Mouse (Mus musculus): ENCODE measurements around the gene Camk2d. TPM values are rescaled to one million over a fixed set of nuclear protein-coding genes. Genes with fewer than 3 reads are reported as not detected.

The Camk2d gene
- polyA plus RNA-seq, 1 experiment: 0.01 TPM

DNA sequence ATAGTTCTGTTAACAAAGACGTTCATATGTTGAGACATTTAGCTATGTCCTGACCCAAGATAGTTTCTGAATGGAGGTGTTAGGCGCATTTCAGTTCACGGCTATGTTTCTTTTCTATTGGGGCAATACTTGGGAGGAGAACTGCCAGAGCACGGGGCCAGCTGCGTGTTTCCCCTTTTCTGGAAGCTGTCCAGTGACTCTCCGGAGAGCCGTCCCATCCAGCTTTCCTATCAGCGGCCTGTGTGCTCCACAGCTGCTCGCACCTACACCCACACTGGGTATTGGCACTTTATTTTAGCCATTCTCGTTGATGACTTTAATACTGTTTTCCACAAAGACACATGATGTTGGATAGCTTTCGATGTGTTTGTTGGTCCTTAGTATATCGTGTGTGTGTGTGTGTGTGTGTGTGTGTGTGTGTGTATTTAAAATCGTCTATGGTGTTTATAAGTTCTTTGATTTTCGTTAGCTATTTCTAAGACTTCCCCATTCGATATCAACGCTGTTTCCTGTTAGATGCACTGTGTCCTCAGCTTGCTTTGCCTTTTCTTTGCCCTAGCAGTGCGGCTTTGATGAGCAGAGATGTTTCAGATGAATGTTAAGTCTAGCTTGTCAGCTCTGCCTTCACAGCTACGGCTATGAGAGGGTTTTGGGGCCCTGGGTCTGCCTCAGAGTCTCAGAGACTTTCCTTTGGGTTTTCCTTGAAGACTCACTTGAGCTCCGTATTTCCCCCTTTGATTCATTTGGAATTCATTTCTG is 34.2 kb downstream of the Camk2d start:
- no peak for TF ChIP-seq GATA1 (IDR thresholded peaks at IDR 0.05; ENCODE audit: low read length)

DNA sequence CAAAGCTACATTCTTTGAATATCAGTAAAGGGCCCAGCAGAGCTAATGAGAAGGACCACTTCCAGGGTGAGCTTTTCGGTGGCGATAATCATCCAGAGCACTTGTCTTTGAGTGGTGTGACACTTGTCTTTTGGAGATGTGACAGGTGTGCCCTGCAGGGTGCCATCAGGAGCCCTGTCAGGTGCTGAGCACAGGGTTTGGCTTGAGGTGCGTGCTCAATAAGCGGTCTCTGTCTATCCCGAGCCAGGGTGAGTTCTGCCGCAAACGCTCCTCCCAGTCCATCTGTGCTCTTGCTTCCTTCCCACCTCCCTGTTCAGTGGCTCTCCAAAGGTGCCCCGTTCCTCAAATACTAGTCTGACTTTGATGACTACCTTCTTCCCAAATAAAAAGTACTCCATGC is 35.5 kb downstream of the Camk2d start:
- TF ChIP-seq GATA1 (IDR thresholded peaks at IDR 0.05; ENCODE audit: low read length): no peak

GRCm38 (mm10) chr3:126632580-126632979 is 36.5 kb downstream of the Camk2d start:
- no peak for TF ChIP-seq GATA1 (IDR thresholded peaks at IDR 0.05; ENCODE audit: low read length)

DNA sequence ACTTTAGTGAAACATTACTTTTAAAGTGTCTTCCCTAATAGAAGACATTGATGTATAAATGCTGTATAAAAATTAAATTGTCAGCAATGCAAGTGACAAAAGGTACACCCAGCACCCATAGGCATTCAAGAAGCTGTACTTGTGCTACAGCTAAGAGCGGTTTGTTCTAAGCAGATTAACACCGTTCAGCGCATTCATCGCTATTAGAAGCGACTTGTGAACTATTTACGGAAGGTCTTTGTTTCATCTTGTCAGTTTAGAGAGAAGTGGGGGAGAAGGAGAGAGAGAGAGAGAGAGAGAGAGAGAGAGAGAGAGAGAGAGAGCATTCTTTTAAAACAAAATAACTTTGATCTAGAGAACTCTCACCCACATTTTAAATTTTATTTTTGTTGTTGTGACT is 38.1 kb downstream of the Camk2d start:
- TF ChIP-seq GATA1 (IDR thresholded peaks at IDR 0.05; ENCODE audit: low read length): no peak

GRCm38 (mm10) chr3:126638259-126638658 is 42.2 kb downstream of the Camk2d start:
- no peak for TF ChIP-seq GATA1 (IDR thresholded peaks at IDR 0.05; ENCODE audit: low read length)

- TF ChIP-seq GATA1 (IDR thresholded peaks at IDR 0.05; ENCODE audit: low read length): no peak
Observed at GRCm38 (mm10) chr3:126639098-126639513, 43.0 kb downstream of the Camk2d start.

DNA sequence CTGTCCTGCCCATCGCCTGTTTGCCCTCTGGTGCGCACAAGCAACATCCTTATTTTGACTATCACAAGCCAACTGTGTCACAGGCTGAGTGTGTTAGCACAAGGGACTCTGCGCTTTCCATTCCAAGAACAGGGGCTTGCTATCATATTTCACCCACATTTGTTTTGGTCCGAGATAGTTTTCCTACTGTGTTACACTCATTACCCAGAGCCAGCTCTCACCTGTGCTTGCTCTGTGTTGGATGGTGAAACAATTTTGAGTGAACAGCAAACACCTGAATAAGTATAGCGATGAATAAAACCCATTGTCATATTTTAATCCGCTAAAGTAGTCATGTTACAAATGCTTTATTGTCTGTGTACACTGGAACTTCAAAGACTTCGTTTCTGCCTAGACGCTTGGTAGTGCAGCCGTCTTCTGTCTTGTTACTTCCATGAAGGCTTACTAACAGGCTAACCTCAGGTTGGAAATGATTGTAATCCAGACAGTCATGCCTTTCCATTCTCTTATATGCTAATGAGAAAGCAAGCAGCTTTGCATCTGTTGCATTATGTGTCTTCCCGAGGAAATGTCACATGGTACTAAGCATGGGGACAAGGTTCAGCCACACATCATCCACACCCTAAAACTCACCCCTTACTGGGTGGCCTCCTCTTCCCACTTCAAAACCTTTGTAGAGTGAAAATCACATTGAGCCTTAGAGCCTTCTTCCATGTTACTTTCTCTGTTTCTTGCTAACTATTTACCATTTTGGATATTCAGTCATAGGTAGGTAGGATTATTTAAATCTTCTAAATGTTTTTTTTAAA is 44.5 kb downstream of the Camk2d start:
- no peak for TF ChIP-seq GATA1 (IDR thresholded peaks at IDR 0.05; ENCODE audit: low read length)

DNA sequence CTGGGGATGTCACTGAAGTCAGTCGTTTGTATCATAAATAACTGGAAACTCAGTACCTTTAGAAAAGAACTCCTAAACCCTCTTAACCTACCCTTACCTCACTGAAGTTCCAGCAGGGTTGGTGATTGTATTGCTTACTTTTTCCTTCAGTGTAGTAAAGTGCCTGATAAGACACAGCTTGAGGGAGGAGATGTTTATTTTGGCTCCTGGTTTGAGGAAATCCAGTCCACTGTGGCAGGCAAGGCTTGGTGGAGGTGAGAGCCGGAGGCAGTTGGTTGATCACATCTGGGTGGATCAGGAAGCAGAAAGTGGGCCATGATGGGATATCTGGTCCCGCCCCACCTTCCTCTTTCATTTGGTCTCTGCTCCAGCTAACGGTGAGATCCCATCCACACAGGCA is 45.3 kb downstream of the Camk2d start:
- TF ChIP-seq GATA1 (IDR thresholded peaks at IDR 0.05; ENCODE audit: low read length): no peak

DNA sequence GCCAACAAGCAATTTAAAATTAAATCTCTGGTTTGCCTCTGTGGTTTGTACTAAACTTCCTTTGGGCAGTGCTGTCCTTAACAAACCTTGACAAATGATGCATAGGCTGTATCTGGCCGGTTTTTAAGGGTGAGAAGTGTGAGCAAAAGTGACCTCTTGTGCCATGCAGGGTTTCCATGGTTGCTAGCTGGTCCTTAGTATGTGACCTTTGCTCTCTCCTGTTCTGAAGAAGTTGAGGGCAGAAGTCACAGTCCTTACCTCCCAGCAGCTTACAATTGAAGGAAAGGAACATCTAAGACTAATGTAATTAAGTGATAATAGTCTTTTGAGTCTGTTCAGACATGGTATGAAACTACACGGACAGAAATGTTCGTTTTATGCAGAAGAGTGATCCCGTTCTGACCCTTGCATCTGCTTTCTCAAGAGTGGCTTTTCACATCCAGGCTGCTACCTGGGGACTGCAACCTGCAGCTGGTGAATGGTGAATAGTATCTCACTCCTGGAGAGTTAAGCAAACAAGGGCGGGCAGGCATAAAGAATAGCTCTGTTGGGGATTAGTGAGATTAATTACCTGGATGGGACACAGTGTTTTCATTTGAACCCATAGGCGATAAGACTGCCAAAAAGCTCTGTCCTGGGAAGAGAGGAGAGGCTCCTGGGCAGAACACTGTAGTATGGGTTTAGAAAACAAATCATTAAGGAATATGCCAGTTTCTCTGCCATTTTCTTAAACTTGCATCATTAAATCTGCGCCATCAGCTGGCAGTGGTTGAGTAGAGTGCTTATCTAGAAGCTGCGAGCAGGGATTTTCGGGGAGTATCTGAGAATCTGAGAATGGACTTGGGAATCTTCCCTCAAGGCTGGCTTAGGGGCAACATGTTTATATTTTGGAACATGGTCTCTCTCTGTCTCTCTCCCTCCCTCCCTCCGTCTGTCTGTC is 47.2 kb downstream of the Camk2d start:
- TF ChIP-seq GATA1 (IDR thresholded peaks at IDR 0.05; ENCODE audit: low read length): no peak

- no peak for TF ChIP-seq GATA1 (IDR thresholded peaks at IDR 0.05; ENCODE audit: low read length)
Observed at GRCm38 (mm10) chr3:126650332-126650731, 54.2 kb downstream of the Camk2d start.

- TF ChIP-seq GATA1 (IDR thresholded peaks at IDR 0.05; ENCODE audit: low read length): no peak
Observed at GRCm38 (mm10) chr3:126650747-126651146, 54.6 kb downstream of the Camk2d start.

GRCm38 (mm10) chr3:126652361-126652760 is 56.3 kb downstream of the Camk2d start:
- no peak for TF ChIP-seq GATA1 (IDR thresholded peaks at IDR 0.05; ENCODE audit: low read length)

- TF ChIP-seq GATA1 (IDR thresholded peaks at IDR 0.05; ENCODE audit: low read length): no peak
Observed at GRCm38 (mm10) chr3:126653118-126653517, 57.0 kb downstream of the Camk2d start.

DNA sequence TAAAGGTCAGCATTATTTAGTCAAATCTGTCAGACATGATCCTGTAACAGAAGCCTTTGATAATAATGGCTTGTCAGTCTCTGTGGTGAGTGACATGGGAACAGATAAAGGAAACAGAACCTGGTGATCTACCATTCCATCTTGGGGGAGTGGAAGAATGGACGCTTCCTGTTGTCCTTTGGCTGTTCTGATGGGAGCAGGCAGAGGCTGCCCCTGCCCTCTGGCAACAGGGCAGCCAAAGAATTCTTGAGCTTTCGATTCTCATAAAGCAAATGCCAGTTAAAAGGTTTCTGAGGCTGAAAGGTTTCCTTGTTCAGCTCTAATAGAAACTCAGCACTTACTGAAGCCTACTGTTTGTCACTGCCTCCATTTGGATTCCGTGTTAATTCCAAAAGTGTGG is 60.1 kb downstream of the Camk2d start:
- no peak for TF ChIP-seq GATA1 (IDR thresholded peaks at IDR 0.05; ENCODE audit: low read length)

GRCm38 (mm10) chr3:126657895-126658294 is 61.8 kb downstream of the Camk2d start:
- no peak for TF ChIP-seq GATA1 (IDR thresholded peaks at IDR 0.05; ENCODE audit: low read length)

- no peak for TF ChIP-seq GATA1 (IDR thresholded peaks at IDR 0.05; ENCODE audit: low read length)
Observed at GRCm38 (mm10) chr3:126658791-126659190, 62.7 kb downstream of the Camk2d start.

All from G1E-ER4 (cell line).